Mouse (Mus musculus) kidney, postnatal 0 days (tissue): ENCODE data around the gene Ctbp2. TPM values are rescaled to one million over a fixed set of nuclear protein-coding genes. Genes with fewer than 3 reads are reported as not detected.

Experiments
- ATAC-seq: fragments of 200-750 bp; cut with Nextera tagmentation; replicated peaks from 2 replicates; pipeline ENCODE4 v1.8.0; 2017; ENCODE audit warnings: low read depth, moderate number of reproducible peaks, moderate TSS enrichment, moderate library complexity; ENCODE audit not compliant: low FRiP score
- DNase-seq: peaks from one replicate; pipeline ENCODE4 v3.0.0-alpha.2; 2016; ENCODE audit warnings: low spot score
- H3K27ac ChIP-seq: fragments of 300-500 bp; sonication (generic); 2 replicates; pipeline ENCODE4 v1.5.1; 2014; ENCODE audit warnings: mild to moderate bottlenecking
- H3K27me3 ChIP-seq: fragments of 300-500 bp; sonication (generic); 2 replicates; pipeline ENCODE4 v1.6.1; 2014; ENCODE audit warnings: low read length, mixed read lengths; ENCODE audit not compliant: insufficient read depth
- H3K36me3 ChIP-seq: fragments of 300-500 bp; sonication (generic); 2 replicates; pipeline ENCODE4 v1.6.1; 2014; ENCODE audit warnings: low read length, mixed read lengths; ENCODE audit not compliant: insufficient read depth
- H3K4me1 ChIP-seq: fragments of 300-500 bp; sonication (generic); replicated peaks from 2 replicates; pipeline ENCODE4 v1.6.1; 2014; ENCODE audit warnings: antibody characterized with exemption, low read length, mixed read lengths; ENCODE audit not compliant: insufficient read depth
- H3K4me2 ChIP-seq: fragments of 300-500 bp; sonication (generic); 2 replicates; pipeline ENCODE4 v1.6.1; 2014; ENCODE audit warnings: mild to moderate bottlenecking, low read length, moderate library complexity, mixed read lengths
- H3K4me3 ChIP-seq: fragments of 300-500 bp; sonication (generic); replicated peaks from 2 replicates; pipeline ENCODE4 v1.5.1; 2014; ENCODE audit warnings: low read depth, low read length
- H3K9ac ChIP-seq: fragments of 300-500 bp; sonication (generic); 2 replicates; pipeline ENCODE4 v1.6.1; 2014; ENCODE audit warnings: low read depth, low read length
- H3K9me3 ChIP-seq: fragments of 300-500 bp; sonication (generic); replicated peaks from 2 replicates; pipeline ENCODE4 v1.6.1; 2016; ENCODE audit warnings: low read length, inconsistent platforms, mixed read lengths
- CTCF ChIP-seq: IDR thresholded peaks from 2 replicates; pipeline ENCODE4 v1.5.1; 2016; ENCODE audit warnings: antibody characterized with exemption, low read depth, mild to moderate bottlenecking, moderate library complexity
- WGBS: fragments of 180-500 bp; shearing (Covaris S2); extraction: QIAGEN DNeasy Blood & Tissue Kit; methylation state at CpG from one replicate; pipeline ENCODE4 v1.1.7; 2014; 5-methylcytosine and 5-hydroxymethylcytosine counted together
- polyA plus RNA-seq: library from polyadenylated mRNA; unstranded; fragments of >200 nt; fragmentation: Nextera tagmentation; extraction: Ambion mirVana; gene quantifications from 2 replicates; pipeline ENCODE4 v1.2.1, GENCODE M21; 2015

Gene Ctbp2
- polyA plus RNA-seq, 1 experiment from 2014 or later, result 89.1 TPM

GRCm38 (mm10) chr7:133121661-133122378, 2.3 kb downstream of the Ctbp2 start:
- H3K36me3 ChIP-seq, result no peaks in the 10 kb centered on the region
- H3K9me3 ChIP-seq, result no peaks in the 10 kb centered on the region
- H3K27ac ChIP-seq, result peak overlapping the region; percentile 98
- H3K9ac ChIP-seq, result peak overlapping the region; percentile 95
- peaks cover 21% of the 10 kb centered on the region; the same call in 1 of the 2 replicates for H3K4me1 ChIP-seq
- H3K27me3 ChIP-seq, result no peaks in the 10 kb centered on the region
- DNase-seq (peak; percentile 65), ATAC-seq (no peak; the same call in 1 of the 2 replicates)
- peak overlapping the region; percentile 81 for H3K4me2 ChIP-seq
- TF ChIP-seq CTCF, result no peak; the same call in 1 of the 2 replicates
- 1% methylated on average over 71 of the region's 94 CpGs for WGBS
- peak overlapping the region; percentile 94 for H3K4me3 ChIP-seq

DNA sequence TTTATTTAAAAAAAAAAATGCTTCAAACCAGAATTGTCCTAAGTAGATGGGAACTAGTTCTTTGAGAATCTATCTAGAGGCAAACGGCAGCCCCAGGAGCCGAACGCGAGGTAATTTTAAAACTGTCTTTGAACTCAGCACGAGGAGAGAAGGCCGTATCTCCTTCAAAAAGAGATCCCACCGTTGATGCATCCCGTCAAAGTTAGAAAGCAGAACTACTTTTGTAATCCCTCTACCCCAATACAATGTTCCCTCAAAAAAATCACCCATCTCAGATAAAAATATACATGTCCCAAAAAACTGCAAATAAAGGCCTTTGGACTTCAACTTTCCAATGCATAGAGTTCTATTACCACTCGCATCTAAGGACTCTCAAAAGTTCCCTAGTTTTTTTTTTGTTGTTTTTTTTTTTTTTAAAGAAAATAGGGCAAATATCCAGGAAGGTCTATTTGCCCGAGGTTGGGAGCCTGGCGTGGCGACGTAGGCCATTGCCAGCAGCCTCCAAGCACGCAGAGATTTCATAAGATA, 3.0 kb downstream of the Ctbp2 start:
- ATAC-seq (no peak), DNase-seq (no peak)
- Histone ChIP-seq H3K4me3 (peak overlapping the region; percentile 94), H3K27me3 (no peaks in the 10 kb centered on the region), H3K27ac (peak overlapping the region; percentile 98), H3K9me3 (no peaks in the 10 kb centered on the region), H3K36me3 (no peaks in the 10 kb centered on the region), H3K9ac (peak overlapping the region; percentile 95), H3K4me1 (peaks cover 22% of the 10 kb centered on the region), H3K4me2 (peak overlapping the region; percentile 81)
- WGBS, result 3% methylated on average over 14 of the region's 14 CpGs
- no peak for TF ChIP-seq CTCF

DNA sequence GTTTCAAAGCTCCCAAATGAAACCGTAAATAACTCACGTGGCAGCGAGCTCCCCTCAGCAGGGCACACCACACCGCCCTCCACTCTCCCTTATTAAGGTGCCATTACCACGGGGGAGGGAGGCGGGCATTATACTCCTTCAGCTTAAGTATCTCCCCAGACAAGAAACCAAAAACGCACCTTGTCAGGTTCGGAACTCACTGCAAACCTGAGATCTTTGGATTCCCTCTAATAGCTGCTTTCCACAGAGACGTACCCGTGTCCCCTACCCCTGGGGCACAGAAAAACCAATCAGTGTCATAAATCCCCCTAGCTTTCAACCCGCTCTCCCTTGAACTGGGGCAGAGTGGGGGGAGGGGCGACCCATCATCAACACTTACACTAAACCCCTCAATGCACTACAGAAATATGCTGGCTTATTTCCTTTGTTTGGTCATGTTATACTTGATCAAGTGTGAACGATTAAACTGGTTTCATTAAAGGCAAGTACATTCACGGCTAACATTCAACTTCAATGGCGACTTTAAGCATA, 3.9 kb downstream of the Ctbp2 start:
- 12% methylated on average over 15 of the region's 15 CpGs for WGBS
- Histone ChIP-seq H3K36me3 (no peaks in the 10 kb centered on the region), H3K27ac (peak overlapping the region; percentile 47; the same call in 1 of the 2 replicates), H3K4me2 (peak overlapping the region; percentile 81), H3K9ac (peak overlapping the region; percentile 28; the same call in 1 of the 2 replicates), H3K4me1 (peaks cover 30% of the 10 kb centered on the region), H3K9me3 (no peaks in the 10 kb centered on the region), H3K4me3 (peak overlapping the region; percentile 94), H3K27me3 (no peaks in the 10 kb centered on the region)
- TF ChIP-seq CTCF, result no peak
- DNase-seq (peak; percentile 43), ATAC-seq (no peak)

GRCm38 (mm10) chr7:133117815-133118214, 6.3 kb downstream of the Ctbp2 start:
- no peaks in the 10 kb centered on the region for H3K9me3 ChIP-seq
- H3K36me3 ChIP-seq, result no peaks in the 10 kb centered on the region
- no peak for TF ChIP-seq CTCF
- H3K27ac ChIP-seq, result peak overlapping the region; percentile 37; the same call in 1 of the 2 replicates
- H3K4me3 ChIP-seq, result no peak overlapping the region
- H3K27me3 ChIP-seq, result no peaks in the 10 kb centered on the region
- 47% methylated on average over 2 of the region's 2 CpGs for WGBS
- ATAC-seq, result no peak
- H3K4me2 ChIP-seq, result no peak overlapping the region
- H3K4me1 ChIP-seq, result peaks cover 49% of the 10 kb centered on the region
- H3K9ac ChIP-seq, result no peak overlapping the region
- DNase-seq, result no peak

- Histone ChIP-seq H3K4me1 (peaks cover 62% of the 10 kb centered on the region), H3K9ac (no peak overlapping the region), H3K27ac (peak overlapping the region; percentile 79), H3K9me3 (no peaks in the 10 kb centered on the region), H3K36me3 (no peaks in the 10 kb centered on the region), H3K4me2 (no peak overlapping the region), H3K4me3 (no peak overlapping the region), H3K27me3 (no peaks in the 10 kb centered on the region)
- DNase-seq (peak; percentile 44), ATAC-seq (no peak)
- no peak for TF ChIP-seq CTCF
Measured at GRCm38 (mm10) chr7:133116542-133116941, 7.6 kb downstream of the Ctbp2 start.

DNA sequence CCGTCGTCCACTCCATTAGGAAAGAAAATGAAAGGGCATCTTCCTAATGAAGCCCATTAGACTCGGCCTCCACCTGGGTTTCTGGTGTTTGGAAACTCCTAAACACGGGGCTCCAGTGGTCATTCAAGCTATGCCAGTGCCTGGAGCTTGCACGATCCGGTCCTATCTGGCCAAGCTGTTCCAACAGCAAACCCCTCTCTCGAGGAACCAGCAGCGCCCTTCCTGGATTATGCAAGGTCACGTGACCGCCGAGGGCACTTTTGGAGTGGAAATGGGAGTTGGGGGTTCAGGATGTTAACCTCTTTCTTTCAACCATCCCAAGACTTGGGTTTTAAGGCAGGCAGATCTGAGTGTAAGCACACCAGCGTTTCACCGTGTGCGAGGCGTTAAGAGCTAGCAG, 8.3 kb downstream of the Ctbp2 start:
- peak overlapping the region; percentile 36; the same call in 1 of the 2 replicates for H3K9ac ChIP-seq
- no peak for TF ChIP-seq CTCF
- peak overlapping the region; percentile 47 for H3K4me2 ChIP-seq
- peak overlapping the region; percentile 79 for H3K27ac ChIP-seq
- peaks cover 69% of the 10 kb centered on the region for H3K4me1 ChIP-seq
- ATAC-seq, result no peak; the same call in 1 of the 2 replicates
- H3K36me3 ChIP-seq, result no peaks in the 10 kb centered on the region
- DNase-seq, result peak; percentile 59
- H3K9me3 ChIP-seq, result no peaks in the 10 kb centered on the region
- H3K4me3 ChIP-seq, result 0 out of 2 replicates have a peak overlapping the region, but pooled peaks have one; percentile 16
- no peaks in the 10 kb centered on the region for H3K27me3 ChIP-seq
- WGBS, result 14% methylated on average over 15 of the region's 15 CpGs
